Mouse (Mus musculus) lung, embryonic 14.5 days (tissue): ENCODE measurements at regions not wholly inside any gene's neighbourhood (a gene's known extent, or its start where the extent isn't known, plus 50 kb on each side); places are given as distances from the start of the nearest gene placed in this dataset.
A peak's percentile ranks its signal among the peaks of the same experiment; 100 is the strongest.

Experiments used
- ATAC-seq: fragments of 200-750 bp; cut with Nextera tagmentation; 2 replicates; pipeline ENCODE4 v1.8.0; 2017; ENCODE audit warnings: mild to moderate bottlenecking, moderate TSS enrichment, moderate library complexity; ENCODE audit not compliant: insufficient read depth
- DNase-seq: peaks from one replicate; pipeline ENCODE4 v3.0.0-alpha.2; 2015
- H3K27ac ChIP-seq: fragments of 300-500 bp; sonication (generic); 2 replicates; pipeline ENCODE4 v1.5.1; 2014; ENCODE audit warnings: low read depth, mild to moderate bottlenecking, moderate library complexity
- H3K27me3 ChIP-seq: fragments of 300-500 bp; sonication (generic); 2 replicates; pipeline ENCODE4 v1.6.1; 2014; ENCODE audit warnings: low read length, control low read depth; ENCODE audit not compliant: insufficient read depth
- H3K36me3 ChIP-seq: fragments of 300-500 bp; sonication (generic); 2 replicates; pipeline ENCODE4 v1.6.1; 2014; ENCODE audit warnings: control low read depth; ENCODE audit not compliant: insufficient read depth
- H3K4me1 ChIP-seq: fragments of 300-500 bp; sonication (generic); 2 replicates; pipeline ENCODE4 v1.6.1; 2014; ENCODE audit warnings: antibody characterized with exemption, control low read depth; ENCODE audit not compliant: insufficient read depth
- H3K4me2 ChIP-seq: fragments of 300-500 bp; sonication (generic); 2 replicates; pipeline ENCODE4 v1.6.1; 2014; ENCODE audit warnings: mild to moderate bottlenecking
- H3K4me3 ChIP-seq: fragments of 300-500 bp; sonication (generic); 2 replicates; pipeline ENCODE4 v1.5.1; 2014; ENCODE audit warnings: low read depth, low read length
- H3K9ac ChIP-seq: fragments of 300-500 bp; sonication (generic); 2 replicates; pipeline ENCODE4 v1.6.1; 2014
- H3K9me3 ChIP-seq: fragments of 300-500 bp; sonication (generic); 2 replicates; pipeline ENCODE4 v1.6.1; 2016; ENCODE audit warnings: low read depth, low read length, control low read depth
- CTCF ChIP-seq: IDR thresholded peaks from 2 replicates; pipeline ENCODE4 v1.5.1; 2016; ENCODE audit warnings: antibody characterized with exemption, low read depth
- WGBS: fragments of 180-500 bp; shearing (Covaris S2); extraction: QIAGEN DNeasy Blood & Tissue Kit; methylation state at CpG from one replicate; pipeline ENCODE4 v1.1.7; 2014; 5-methylcytosine and 5-hydroxymethylcytosine counted together

GRCm38 (mm10) chr7:51377584-51377983, 133.2 kb upstream of the Ano5 start:
- no peaks in the 10 kb centered on the region for H3K4me1 ChIP-seq
- DNase-seq, result peak; percentile 51
- TF ChIP-seq CTCF, result no peak
- no peaks in the 10 kb centered on the region for H3K27me3 ChIP-seq
- H3K36me3 ChIP-seq, result no peaks in the 10 kb centered on the region
- peak; percentile 80; the same call in 1 of the 2 replicates for ATAC-seq
- no peak overlapping the region for H3K27ac ChIP-seq
- no peak overlapping the region for H3K4me3 ChIP-seq
- H3K4me2 ChIP-seq, result no peak overlapping the region
- H3K9ac ChIP-seq, result no peak overlapping the region
- WGBS, result 42% methylated on average over 1 of the region's 1 CpGs
- H3K9me3 ChIP-seq, result no peaks in the 10 kb centered on the region
